Mouse (Mus musculus) thymus, postnatal 25 days (tissue): Measurements from ENCODE around the gene Gpr179.
"Not testable (repeated sequence)": the region's sequence is repeated elsewhere in the genome, so short reads cannot be mapped to it uniquely, and the experiment has no call there.

Source experiments
- DNase-seq: peaks from one replicate; pipeline ENCODE4 v3.0.0; 2022

Gpr179 gene

DNA sequence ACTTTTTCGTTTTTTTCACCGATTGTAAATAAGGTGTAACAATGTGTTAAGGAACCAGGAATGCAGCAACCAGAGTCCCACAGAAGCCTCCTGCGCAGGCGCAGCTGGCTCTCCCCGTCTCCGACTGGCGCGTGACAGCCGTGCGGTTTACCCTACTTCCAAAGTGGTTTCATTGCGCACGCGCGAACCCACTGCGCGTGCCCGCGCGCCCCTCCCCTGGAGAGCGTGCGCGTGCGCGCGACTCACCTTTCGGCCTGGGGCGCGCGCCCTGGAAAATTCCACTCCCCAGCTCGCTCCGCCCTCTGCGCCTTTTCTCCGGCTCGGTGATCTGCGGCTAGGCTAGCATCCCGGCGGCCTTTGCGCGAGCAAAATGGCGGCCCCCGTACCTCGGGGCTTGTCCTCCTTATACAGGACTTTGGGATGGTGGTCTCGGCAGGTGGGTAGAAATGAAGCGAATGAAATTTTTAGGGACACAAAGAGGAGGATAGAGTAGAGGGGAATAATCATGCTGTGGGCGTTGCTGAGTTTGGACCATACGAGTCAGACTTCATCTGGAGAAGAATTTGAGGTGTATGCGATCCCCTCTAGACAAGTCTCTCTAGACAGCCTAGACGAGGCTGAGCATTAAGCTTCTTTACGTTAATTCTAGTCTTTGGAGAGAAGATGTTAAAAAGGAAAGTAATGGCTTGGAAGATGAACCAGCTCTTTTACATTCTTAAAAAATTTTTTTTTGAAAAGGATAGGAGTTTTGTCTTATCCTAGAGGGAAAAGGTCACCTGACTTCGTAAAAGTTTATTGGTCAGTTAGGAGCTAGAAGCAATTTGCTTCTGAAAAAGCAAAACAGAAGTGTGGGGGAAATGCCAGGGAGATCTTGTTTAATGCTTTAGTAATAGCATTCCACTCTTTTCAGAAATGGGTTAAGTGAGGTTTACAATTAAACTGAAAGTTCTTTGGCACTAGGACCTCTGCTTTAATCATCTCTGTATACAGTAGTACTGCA lies 36.1 kb downstream of the Gpr179 start, which contains the start of gene Mrpl45:
TSS of gene Mrpl45 (plus strand) at position 213 of the 1,000 bp plus-strand sequence.
- DNase-seq: peak; percentile 99

DNA sequence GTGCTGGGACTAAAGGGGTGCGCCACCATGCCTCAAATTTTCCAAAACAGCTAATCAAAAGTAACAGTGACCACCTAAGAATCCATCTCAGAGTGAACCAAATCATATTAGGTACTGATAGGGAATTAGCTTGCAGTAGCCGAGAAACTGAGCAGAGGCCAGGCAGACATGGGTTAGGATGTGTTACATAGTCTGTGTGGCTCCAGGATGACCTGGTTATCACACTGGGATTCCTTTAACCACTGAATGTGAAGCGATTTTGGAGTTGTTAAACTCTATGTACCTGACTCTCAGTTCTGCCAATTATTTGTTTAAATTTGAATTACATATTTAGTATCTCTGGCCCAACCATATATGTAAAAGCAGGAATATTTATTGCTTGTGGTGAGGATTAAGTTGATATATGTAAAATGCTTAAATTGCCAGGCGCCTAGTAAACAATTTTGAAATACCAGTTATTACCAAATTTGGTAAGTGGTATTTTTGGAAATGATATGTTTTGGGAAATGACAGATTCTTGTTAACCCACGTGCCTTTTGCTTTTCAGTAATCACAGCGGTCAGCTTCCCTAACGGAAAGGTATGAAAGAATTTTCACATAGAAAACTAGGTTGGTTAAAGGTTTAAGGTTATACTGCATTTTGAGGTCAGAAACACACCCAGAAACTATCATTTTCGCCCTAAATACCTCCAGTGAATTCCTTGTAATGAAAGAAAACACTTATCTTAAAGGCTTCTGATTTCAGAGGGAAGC lies 37.0 kb downstream of the Gpr179 start:
- DNase-seq: no peak

GRCm38 (mm10) chr11:97314110-97314509 lies 37.8 kb downstream of the Gpr179 start:
- no peak for DNase-seq

GRCm38 (mm10) chr11:97312871-97313270 lies 39.0 kb downstream of the Gpr179 start:
- not testable (repeated sequence) for DNase-seq

- no peak for DNase-seq
These were observed 40.8 kb downstream of the Gpr179 start for GRCm38 (mm10) chr11:97310895-97311631.

GRCm38 (mm10) chr11:97309911-97310571 lies 41.8 kb downstream of the Gpr179 start:
- DNase-seq: peak; percentile 58

DNA sequence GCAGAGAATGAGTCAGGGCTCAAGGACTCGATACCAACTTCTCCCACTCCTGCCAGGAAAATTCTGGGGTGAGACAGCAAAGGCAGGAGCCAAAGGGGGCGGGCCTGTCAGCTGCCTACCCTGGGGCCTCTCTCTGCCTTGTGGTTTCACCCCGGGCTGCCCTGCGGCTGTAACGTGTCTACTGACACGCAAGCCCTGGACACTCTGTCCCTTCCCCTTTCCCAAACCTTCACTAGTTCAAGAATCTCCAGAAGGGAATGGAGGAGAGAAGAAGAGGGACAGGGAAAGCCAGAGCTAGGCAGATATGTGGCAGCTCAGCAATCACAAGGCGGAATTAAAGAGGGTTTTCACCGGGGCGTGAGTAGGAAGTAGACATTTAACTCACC lies 42.4 kb downstream of the Gpr179 start:
- DNase-seq: peak; percentile 18

GRCm38 (mm10) chr11:97308806-97309450 lies 42.9 kb downstream of the Gpr179 start:
- DNase-seq: no peak

GRCm38 (mm10) chr11:97307294-97308069 lies 44.4 kb downstream of the Gpr179 start:
- no peak for DNase-seq

DNA sequence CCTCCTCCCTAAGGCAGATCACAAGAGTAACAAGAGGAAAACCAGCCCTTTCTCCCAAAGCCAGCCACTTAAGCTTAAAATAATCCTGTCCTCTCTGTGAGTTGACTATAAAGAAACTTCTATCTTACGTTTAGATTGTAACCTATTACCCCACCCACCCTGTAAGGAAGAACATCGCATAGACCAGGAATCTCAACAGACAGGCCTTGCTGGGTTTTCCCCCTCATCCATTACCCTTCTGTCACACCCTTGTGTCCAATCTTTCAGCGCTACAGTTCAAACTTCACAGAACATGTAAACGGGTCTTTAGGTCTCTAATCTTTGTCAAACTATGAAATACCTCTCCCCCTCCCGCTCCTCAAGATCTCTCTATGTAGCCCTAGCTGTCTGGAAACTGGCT lies 47.2 kb downstream of the Gpr179 start:
- DNase-seq: no peak

GRCm38 (mm10) chr11:97302231-97302781 lies 49.6 kb downstream of the Gpr179 start:
- no peak for DNase-seq

DNA sequence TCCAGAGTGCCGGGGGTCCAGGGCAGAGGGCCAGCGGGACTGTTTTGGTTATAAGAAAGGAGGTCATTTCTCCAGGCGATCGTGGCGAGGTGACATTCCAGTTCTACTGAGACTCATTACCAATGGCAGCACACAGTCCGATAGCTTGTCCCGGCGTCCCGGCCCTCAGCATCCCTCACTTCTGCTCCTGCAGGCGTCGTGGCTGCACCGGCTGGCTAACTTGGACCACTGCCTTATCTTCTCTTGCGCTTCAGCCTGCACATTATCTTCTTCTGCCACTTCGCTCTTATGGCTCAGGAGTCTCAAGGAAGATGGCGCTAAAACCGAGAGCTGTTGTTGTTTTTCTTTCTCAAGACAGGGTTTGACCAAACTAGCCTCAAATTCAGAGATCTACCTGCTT lies 50.5 kb downstream of the Gpr179 start:
- no peak for DNase-seq

DNA sequence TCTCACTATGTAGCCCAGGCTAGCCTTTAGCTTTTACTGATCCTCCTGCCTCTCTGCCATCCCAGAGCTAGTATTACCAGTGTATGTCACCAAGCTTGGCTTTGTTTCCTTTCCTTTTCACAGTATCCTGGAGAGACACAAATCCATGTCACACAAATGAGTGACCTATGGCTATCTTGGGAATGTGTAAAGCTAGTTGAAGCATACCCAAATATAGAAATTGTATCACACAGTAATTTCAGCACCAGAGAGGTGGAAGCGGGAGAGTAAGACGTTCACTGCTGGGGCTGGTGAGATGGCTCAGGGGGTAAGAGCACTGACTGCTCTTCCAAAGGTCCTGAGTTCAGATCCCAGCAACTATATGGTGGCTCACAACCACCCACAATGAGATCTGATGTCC lies 51.9 kb downstream of the Gpr179 start:
- no peak for DNase-seq

DNA sequence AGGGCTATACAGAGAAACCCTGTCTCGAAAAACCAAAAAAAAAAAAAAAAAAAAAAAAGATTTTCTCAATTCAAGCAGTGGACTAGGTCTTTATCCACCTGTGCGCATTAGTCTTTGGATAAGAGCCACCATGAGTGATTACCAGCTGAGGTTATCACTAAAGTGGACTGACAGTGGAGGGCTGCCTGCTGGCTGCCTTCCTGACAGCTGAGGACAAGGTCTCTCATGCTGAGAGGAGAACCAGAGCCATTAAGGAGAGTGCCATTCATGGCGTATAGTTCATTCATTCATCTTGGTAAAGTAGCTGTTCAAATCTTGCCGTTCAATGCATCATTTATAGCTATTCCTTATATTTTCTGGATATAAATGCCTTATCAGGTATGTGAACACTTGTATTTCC lies 55.3 kb downstream of the Gpr179 start:
- no peak for DNase-seq

- no peak for DNase-seq
These were observed 59.1 kb downstream of the Gpr179 start for GRCm38 (mm10) chr11:97292731-97293130.

GRCm38 (mm10) chr11:97289276-97290230 lies 62.3 kb downstream of the Gpr179 start:
- no peak for DNase-seq

DNA sequence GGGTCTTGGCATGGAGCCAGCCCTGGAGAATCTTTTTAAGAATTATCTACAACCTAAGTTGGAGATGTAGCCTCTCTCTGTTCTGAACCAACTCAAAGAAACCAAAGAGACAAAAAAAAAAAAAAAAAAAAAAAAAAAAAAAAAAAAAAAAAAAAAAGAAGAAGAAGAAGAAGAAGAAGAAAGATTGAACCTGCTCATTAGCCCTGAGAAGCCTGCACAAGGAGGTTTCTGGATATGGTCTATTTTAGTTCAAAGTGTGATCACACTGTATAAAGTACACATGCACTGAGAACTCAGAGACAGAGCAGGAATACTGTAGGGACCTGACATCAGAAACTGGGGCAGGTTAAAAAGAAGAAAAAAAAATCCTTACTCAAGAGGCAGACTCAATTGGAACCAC lies 64.2 kb downstream of the Gpr179 start:
- DNase-seq: no peak

- DNase-seq: no peak
These were observed 64.9 kb downstream of the Gpr179 start for GRCm38 (mm10) chr11:97286973-97287372.
